Mouse (Mus musculus) brown adipose tissue, adult 24 weeks (tissue): ENCODE measurements around the gene Actn2. TPM values are rescaled to one million over a fixed set of nuclear protein-coding genes. Genes with fewer than 3 reads are reported as not detected.
A peak's percentile ranks its signal among the peaks of the same experiment; 100 is the strongest.

ENCODE experiments used
- H3K27ac ChIP-seq: fragments of 200-500 bp; replicated peaks from 2 replicates; pipeline ENCODE4 v1.5.1; 2012; ENCODE audit warnings: low read depth, mild to moderate bottlenecking, low read length
- H3K4me1 ChIP-seq: fragments of 200-500 bp; 2 replicates; pipeline ENCODE4 v1.6.1; 2012; ENCODE audit warnings: low read length, mixed read lengths; ENCODE audit not compliant: control insufficient read depth, insufficient read depth, insufficient read length
- H3K4me3 ChIP-seq: fragments of 200-500 bp; 2 replicates; pipeline ENCODE4 v1.5.1; 2012; ENCODE audit warnings: low read depth, mild to moderate bottlenecking, low read length, moderate library complexity; ENCODE audit not compliant: insufficient read depth
- polyA plus RNA-seq: library from polyadenylated mRNA; stranded (reverse); fragments of >200 nt; gene quantifications from 2 replicates; pipeline ENCODE4 v1.2.4, GENCODE M21; 2012; ENCODE audit not compliant: missing spikeins, insufficient read depth, insufficient read length

Gene Actn2
- polyA plus RNA-seq, 1 experiment, result 7.2 TPM

DNA sequence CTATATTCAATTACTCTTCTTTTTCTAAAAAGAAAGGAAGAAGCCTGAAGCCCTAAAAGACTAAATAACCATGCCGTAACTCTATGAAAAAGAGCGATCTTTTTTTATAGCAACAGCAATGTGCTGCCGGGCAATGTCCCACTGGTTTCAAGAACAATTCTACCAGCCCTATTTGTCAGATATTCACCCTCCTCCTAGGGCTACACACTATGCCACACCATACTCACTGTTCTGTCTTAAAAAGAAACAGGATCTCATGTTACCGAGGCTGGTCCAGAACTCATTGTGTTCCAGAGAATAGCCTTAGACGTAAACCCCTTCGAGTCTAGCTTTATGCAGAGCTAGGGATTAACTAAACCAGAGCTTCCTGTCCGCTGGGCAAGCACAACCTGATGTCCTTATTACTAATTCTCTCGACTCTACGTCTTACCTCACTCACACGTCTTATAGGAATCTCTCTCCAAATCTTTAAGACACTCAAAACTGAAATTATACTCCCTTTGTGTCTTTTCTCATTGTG is 83.6 kb downstream of the Actn2 start:
- Histone ChIP-seq H3K4me1 (peaks cover 3% of the 10 kb centered on the region; the same call in 1 of the 2 replicates), H3K4me3 (peak overlapping the region; percentile 89), H3K27ac (peak overlapping the region; percentile 58)

DNA sequence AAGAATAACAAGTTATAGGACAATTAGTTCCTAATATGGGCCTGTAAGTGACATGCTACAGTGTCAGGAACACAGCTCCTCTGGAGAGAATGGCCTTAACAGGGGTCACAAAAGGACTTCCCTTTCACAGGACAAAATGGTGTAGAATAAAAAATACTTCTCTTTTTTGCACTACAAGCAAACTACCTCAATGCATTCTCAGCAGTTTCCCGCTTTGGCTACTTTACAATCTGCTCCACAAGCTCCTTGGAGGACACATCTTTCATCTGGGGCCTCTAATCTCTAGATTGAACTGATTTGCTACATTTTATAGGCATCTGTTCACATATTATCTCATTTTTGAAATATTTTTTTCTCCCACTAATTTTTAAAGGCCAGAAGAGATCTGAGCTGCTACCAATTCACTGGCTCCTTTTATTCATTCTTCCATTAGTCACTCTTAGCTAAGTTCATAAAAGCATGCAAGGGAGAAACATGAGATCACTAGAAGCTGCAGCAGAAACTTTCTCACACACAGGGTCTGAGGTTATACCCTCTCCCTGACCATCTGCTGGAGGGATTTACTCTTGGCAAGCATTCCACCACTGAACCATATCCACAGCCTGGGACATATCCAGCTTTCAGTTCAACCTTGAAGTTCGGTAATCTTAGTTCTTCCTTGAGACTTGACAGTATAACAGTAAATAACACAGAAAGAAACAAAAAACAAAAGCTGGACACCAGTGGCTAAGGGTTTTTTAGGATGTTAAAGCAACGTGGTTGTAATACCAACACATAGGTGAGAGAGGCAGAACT is 84.5 kb downstream of the Actn2 start:
- Histone ChIP-seq H3K4me1 (peaks cover 3% of the 10 kb centered on the region; the same call in 1 of the 2 replicates), H3K27ac (no peak overlapping the region; the same call in 1 of the 2 replicates), H3K4me3 (peak overlapping the region; percentile 40; the same call in 1 of the 2 replicates)

DNA sequence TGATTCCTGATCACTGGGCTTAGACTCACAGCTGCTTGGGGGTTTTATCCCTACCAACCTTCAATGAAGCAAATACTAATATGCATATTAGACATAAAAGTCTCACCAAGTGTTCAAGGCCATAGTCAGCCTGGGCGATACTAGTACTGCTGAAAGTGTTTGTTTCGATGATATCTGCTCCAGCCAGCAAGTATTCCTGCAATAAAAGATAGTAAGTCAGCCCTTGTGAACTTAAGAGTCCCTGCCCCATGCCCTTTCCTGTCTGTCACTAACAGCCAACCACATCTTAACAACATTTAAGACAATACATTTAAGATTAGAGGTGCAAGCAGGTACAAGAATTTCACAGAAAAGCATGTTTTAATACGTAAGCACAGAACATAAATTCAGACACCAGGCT is 90.1 kb downstream of the Actn2 start:
- Histone ChIP-seq H3K4me3 (no peak overlapping the region), H3K27ac (no peak overlapping the region), H3K4me1 (no peaks in the 10 kb centered on the region)

DNA sequence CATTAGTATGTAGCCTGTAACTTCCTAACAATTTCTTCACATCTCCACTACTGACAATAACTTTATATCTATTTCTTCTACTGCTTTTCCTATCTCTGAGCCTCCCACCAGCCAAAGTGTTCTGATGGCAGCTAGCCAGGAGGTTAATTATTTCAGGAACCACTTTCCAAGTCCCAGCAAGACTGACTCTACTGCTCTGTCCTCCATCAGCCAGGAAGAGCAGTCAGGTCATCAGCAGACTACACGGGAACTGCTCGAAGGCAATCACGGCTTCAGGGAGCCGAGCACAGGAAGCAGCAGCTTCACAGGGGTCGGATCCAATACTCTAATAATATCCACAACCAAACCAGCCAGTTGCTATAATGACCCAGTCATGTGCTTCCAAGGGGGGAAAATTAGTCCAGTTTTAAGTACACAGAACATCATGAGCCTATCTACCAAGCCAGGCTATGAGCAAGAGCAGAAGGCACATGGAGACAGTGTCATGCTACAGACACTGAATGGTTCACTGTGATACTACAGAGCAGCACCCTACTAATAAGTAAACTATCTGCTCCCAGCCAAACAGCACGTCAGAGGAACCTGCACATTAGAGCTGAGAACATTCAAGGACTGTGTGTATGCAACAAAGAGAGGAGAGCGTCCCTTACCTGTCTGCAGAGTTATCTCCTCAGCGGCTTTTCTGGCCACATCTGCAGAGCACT is 91.2 kb downstream of the Actn2 start:
- Histone ChIP-seq H3K4me1 (no peaks in the 10 kb centered on the region), H3K4me3 (no peak overlapping the region), H3K27ac (no peak overlapping the region)

DNA sequence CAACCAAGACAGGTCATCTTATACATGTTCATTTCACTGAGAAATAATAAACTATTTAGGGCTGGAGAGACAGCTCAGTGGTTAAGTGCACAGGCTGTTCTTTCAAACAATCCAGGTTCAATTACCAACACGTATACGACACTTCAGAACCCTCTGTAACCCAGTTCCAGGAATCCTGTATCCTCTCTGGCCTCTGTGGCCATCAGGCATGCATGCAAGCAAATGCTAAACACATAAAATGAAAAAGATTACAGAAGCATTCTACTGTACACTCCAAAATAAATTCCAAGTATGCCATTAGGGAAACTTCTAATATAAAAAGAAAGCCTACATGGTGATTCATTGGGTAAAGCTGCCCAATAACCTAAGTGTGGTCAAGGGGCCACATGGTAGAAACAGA is 94.6 kb downstream of the Actn2 start:
- H3K4me1 ChIP-seq, result no peaks in the 10 kb centered on the region
- H3K4me3 ChIP-seq, result no peak overlapping the region

DNA sequence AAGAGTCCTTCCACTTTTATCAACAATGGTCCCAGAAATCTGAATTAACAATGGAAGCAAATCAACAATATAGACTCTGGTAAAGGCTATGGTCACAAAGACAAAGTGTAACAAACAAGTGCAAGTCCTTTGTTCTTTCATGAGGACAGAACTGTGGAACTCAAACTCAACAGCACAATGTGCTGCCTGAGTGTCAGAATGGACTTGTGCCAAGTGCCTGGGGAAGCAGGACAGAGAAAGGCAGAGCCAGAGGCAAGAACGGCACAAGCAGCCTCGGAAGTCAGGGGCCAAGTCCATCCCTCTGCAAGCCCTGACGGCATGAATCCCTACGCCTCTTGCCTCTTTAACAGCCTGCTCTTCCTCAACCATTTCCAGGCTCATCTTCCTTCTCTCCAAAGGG is 96.6 kb downstream of the Actn2 start:
- Histone ChIP-seq H3K27ac (no peak overlapping the region), H3K4me1 (no peaks in the 10 kb centered on the region), H3K4me3 (no peak overlapping the region)

More for the DNA sequence above, 94.6 kb downstream of the Actn2 start:
- no peak overlapping the region for H3K27ac ChIP-seq

DNA sequence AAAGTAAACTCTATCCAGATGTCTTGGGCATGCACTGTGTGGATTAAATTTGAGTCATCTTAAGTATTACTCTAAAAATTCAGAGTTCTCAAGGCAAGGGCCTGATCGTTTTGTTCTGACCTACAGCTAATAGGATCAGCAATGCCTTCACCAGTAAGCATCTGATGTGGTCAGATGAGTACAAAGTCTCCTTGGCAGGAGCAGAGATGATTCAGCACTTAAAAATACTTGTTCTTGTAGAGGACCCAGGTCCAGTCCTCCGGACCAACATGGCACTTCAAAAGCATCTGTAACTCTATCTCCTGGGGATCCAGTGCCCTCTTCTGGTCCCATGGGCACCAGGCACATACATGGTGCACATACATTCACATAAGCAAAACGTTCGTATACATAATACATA is 108.4 kb downstream of the Actn2 start:
- Histone ChIP-seq H3K27ac (no peak overlapping the region), H3K4me3 (no peak overlapping the region), H3K4me1 (no peaks in the 10 kb centered on the region)

DNA sequence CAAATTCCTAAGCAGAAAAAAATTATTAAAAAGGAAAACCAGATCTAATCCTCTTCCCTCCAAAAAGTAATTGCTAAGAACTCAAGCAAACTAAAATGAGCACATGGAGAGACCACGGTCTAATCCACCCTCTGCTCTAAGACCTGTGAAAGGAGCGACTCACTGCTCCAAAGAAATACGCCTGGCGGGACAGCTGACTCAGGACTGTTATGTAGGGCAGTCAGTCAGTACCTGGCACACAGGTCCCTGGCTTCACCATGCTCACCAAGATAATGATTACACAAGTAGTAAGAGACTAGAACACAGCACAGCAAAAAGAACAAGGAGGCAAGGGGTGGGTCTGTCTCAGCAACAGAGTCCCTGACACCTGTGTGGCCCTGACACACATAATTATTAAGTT is 112.3 kb downstream of the Actn2 start:
- Histone ChIP-seq H3K4me3 (no peak overlapping the region), H3K27ac (no peak overlapping the region), H3K4me1 (no peaks in the 10 kb centered on the region)

DNA sequence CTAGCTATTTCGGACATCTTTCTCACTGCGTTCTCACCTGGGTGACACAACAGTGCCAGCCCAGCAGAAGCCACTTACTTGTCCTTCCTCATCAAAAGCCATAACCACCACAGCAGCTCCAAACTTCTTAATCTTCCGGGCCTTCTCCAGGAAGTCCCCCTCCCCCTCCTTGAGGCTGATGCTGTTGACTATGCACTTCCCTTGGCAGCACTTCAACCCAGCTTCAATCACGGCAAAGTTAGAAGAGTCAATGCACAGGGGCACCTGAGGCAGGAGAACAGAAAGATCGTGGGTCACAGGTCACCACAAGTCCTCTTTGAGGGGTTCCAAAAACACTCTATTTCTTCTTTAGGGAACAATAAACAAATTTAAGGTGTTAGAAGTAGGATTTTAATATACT is 113.0 kb downstream of the Actn2 start:
- no peak overlapping the region for H3K4me3 ChIP-seq
- no peak overlapping the region for H3K27ac ChIP-seq

More for the DNA sequence above, 113.0 kb downstream of the Actn2 start:
- no peaks in the 10 kb centered on the region for H3K4me1 ChIP-seq

Other genes with a start within 250 kb of the Actn2 start
- gene Ryr2, start 233.8 kb downstream of the Actn2 start, polyA plus RNA-seq, result 1.2 and 2.0 TPM in 2 replicates
- gene Mtr, start 82.6 kb downstream of the Actn2 start, polyA plus RNA-seq, result 5.0 and 5.1 TPM in 2 replicates
- 6.4 and 8.1 TPM in 2 replicates for gene Heatr1, start 54.3 kb upstream of the Actn2 start, polyA plus RNA-seq
- gene Lgals8, start 124.2 kb upstream of the Actn2 start, polyA plus RNA-seq, result 29.8 and 36.4 TPM in 2 replicates
- not detected in 2 replicates for gene Edaradd, start 179.7 kb upstream of the Actn2 start, polyA plus RNA-seq
- gene Ero1lb, start 225.1 kb upstream of the Actn2 start, polyA plus RNA-seq, result 2.8 and 2.9 TPM in 2 replicates